Mouse (Mus musculus) gastrocnemius, postnatal 25 days (tissue): ENCODE results near the gene Bcam. TPM values are rescaled to one million over a fixed set of nuclear protein-coding genes. Genes with fewer than 3 reads are reported as not detected.

Experiments used
- DNase-seq: peaks from one replicate; pipeline ENCODE4 v3.0.0; 2022
- total RNA-seq, 2 experiments: library from RNA; stranded (reverse); gene quantifications; 1 replicate in 1 of 2; 2 replicates in 1 of 2; pipeline ENCODE4 v1.2.3; 2021

The Bcam gene
- total RNA-seq, 2 experiments from 2014 or later = 25.3 to 33.9 TPM

DNA sequence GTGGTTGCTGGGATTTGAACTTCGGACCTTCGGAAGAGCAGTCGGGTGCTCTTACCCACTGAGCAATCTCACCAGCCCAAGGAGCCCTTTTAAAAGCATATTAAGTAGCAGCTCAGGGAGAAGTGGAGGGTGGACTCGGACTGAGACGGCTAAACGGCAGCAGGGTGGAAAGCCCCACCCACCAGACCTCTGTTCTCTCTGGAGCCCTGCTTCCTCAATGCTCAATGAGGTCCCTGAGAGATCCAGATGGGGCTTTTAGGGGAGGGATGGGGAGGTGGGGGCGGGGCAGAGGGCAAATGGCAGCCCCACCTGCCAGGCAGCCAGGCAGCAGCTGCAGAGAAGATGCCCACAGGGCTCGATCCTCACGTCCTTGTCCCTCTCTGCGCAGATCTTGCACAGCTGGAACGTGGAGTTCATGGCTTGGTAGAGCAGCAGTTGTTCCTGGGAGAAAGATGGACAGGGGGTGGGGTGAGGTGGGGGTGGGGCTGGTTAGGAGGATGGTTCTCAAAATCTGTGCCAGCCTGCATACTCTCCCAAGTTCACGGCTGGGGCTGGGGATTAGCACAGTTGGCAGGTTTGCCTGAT lies 15.2 kb upstream of the Bcam start:
- no peak for DNase-seq

DNA sequence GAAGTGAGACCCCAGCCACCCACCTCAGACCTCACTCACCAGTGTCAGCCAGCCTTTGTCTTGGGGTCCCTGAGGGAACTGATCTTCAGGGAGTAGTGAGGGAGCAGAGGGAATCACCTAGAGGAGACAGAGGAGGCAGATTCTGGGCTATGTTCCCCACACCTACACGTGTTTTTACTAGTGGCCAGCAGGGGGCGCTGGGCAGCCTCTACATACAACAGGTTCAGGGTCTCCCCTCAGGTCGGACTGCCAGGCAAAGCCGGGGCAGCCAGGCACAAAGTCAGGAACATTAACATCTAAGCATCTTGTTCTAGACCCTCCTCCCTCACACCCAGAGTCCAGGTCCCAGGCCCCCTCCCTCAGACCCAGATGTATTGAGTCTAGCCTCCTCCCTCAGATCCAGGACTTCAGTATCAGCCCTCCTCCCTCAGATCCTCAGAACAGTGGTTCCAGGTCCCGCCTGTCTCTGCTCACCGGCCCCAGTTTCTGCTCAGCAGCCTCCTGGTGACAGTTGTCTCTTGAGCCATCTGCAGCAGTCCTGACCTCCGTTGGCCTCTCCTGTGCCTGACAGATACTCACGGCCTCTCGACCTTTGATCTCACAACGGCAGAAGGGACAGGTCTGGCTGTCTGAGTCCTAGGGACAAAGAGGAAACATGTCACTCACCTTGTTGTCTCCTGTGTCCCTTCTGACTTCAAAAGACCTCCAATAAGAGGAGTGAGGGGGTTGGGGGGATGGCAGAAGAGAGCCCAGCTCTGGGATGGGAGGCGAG lies 14.1 kb upstream of the Bcam start:
- DNase-seq = no peak

DNA sequence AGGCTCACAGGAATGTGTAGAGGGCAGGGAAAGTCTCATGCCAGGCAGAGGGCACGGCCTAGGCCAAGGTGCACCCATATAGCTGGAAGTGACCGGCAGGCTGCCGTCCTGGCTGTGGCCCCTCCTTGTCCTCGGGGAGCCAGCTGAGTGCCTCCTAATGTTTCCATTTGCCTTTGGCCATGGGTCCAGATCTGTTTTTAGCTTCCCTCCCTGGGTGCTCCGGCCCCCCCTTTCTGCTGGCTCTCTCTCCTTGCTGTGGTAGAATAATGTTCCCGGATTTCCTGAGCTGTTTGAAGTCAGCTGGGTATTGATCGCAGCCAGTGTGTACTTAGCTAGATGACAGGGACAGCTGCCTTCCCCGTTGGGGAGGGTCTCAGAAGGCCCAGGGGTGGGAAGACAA lies 12.8 kb upstream of the Bcam start:
- peak; percentile 83 for DNase-seq

DNA sequence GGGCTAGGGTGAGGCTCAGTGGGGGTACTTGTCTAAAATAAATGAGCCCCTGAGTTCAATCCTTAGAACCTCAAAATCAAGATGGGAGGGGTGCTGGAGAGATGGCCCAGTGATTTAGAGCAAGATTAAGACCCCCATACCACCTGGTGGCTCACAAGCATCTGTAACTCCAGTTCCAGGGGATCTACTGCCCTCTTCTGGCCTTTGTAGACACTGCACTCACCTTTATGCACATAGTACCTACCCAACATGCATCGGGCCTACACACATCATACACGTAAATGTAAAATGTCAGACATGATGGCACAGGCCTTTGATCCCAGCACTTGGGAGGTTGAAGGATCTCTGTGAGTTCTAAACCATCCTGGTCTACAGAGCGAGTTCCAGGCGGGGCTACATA lies 11.8 kb upstream of the Bcam start:
- no peak for DNase-seq

DNA sequence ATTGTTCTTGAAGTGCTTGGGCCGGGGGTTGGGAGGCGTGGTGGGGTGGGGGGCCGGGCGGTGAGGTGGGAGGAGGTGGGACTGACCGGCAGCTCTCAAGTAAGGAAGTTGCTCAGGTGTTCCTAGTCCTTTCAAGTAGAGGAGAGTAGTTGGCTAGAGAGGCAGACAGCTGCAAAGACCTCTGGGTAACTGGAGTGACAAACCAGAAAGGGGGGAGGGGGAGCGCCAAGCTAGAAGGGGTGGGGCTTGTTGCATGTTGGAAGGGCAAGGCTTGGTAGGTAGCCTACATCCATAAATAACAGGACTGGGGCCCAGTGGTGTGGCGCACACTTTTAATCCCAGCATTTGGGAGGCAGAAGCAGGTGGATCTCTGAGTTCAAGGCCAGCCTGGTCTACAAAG lies 10.9 kb upstream of the Bcam start:
- no peak for DNase-seq

DNA sequence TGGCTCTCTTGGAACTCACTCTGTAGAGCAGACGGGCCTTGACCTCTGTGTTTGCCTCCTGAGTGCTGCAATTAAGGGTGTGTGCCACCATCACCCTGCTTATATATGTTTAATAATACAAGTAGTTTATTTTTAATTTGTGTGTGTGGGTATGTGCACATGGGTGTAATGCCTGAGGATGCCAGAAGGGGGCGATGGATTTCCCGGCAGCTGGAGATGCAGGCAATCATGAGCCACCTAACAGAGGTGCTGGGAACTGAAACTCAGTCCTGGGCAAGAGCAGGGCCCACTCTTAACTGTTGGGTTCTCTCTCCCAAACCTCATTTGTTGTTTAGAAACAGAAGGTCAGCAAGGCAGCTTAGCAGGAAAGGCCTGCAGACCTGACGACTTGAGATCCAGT lies 9.1 kb upstream of the Bcam start:
- no peak for DNase-seq

DNA sequence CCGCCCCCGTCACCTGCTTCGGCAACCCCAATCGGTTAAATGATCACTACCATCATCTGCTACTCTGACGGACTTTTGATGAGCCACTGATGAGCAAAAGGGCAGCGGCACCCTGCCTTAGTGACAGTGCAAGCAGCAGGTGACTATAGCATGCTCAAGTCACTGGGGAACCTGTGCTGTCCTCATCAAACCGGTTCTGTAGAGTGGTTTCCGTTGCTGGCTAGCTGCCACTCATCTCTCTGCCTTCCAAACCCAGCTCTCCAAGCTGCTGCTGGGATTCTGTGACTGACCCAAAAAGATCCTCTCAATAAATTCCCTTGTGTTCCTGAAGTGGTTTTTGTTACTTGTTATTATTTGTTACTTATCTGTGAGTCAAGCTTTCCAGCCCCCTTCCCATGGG lies 7.8 kb upstream of the Bcam start:
- no peak for DNase-seq

DNA sequence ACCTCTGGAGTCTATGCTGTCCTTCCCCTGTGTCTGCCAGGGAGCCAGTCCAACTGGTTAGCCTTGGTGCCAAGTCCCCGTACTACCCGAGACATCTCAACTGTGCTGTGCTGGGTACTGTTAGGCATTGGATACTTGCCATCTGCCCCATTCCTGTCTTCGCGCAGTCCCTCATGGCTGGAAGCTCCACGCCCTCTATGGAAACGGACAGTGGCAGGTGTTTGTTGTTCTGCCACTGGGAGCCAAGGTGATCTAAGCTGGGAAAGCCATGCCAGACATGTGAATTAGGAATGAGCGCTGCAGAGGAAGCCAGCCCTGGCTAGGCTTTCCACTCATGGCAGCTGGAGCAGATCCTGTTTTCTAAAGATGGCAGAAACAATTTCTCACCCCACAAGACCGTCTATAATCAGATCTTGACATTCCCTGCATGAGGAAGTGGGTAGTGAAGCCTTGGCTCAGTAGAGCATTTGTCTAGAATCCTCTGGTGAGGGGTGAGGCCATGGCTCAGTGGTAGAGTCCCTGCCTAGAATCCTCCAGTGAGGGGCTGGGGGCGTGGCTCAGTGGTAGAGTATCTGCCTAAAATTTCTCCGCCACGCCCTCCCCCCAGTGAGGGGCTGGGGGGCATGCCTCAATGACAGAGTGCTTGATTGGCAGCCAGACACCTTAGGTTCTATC lies 6.4 kb upstream of the Bcam start:
- DNase-seq = peak; percentile 85

DNA sequence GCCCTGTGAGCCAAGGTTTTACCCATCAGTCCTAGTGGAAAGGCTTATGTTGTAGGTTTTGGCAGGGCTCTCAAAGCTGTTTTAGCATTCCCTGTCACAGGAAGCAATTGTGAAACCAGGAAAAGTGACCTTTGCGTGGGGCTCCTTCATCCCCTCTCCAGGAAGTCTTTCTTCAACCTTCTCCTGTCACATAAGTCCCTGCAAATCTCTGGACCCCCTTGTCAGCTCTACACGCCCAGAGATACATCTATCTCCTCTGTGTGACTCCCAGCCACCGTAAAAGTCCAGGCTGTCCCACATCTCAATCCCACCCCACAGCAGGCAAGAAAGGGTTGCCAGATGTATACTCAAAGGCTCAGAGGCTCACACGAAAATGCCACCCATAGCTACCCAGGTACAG lies 866 bp upstream of the Bcam start:
- no peak for DNase-seq

DNA sequence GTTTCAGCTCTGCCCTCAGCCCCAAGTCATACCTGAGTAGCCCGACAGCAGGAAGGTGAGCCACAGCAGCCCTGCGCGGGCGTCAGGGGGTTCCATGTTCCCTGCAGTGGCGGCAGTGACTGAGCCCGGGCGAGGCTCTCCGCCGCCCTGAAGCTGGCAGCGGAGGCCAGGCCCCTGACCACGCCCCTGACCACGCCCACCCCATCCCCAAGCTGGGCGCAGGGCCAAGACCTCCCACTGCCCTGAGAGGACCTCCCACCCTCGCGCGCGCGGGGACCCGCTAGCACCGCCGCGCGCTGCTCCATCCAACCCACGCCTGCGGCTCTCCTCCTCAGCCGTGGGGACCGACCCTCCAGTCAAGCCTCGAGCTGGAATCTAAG lies 451 bp downstream of the Bcam start:
- DNase-seq = peak; percentile 81

DNA sequence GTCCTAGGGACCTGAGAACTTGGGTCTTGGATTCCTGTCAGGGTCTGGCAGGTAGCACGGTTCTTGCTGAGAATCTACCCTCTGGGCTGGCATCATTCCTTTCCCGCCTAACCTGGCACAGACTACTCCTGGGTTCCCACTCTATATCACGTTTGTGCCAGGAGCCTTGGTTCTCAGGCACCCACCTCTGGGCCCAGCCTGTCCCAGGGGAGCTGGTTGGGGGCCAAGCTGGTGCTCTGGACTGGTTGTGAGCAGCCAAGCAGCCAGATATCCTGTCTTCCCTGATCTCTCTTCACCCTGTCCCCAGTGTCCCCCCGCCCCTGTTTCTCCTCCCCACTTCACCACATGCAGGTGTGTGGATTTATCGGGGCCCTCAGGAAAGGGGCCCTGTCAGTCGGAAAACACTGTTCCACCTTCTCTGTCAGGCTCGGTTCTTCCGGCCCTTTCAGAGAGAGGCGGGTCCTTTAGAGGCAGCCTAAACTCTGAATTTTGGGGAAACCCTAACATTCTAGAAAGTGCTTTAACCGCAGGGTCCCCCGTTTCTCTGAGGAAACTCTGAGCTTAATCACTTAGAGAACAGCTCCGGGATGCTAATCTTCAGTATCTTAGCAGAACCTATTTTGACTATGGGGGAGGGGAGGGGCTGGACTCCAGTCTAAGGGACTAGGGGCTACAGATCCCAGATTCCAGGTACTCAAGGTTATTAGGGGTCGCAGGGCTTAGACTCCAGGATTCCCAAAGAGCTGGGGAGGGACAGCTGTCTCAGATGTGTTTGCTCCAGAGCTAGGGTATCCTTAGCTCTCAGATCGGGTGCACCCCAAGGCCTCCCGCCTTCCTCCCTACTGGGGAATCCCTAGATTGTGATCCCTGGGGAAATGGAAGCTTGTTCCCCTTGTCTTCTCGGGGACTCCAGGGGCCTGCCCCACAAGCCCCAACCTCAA lies 1.1 kb downstream of the Bcam start:
- no peak for DNase-seq

DNA sequence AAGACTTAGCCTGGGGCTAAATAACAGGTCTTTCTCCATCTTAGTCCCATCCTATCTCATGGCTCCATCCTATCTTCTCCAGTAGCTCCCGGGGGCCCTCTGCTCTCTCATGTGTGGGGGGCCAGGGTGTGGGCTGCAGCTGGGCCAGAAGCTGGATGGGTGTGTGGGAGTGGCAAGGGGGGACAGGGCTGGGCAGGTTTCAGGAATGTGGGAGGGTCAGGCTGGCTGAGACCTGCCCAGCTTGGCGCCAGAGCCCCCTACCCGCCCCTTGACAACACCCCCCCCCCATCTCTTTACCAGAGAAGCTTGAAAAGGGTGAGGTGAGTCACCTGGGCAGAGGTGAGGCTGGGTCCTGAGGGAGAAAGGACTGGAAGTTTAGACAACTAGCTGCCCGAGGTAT lies 1.8 kb downstream of the Bcam start:
- DNase-seq = no peak

DNA sequence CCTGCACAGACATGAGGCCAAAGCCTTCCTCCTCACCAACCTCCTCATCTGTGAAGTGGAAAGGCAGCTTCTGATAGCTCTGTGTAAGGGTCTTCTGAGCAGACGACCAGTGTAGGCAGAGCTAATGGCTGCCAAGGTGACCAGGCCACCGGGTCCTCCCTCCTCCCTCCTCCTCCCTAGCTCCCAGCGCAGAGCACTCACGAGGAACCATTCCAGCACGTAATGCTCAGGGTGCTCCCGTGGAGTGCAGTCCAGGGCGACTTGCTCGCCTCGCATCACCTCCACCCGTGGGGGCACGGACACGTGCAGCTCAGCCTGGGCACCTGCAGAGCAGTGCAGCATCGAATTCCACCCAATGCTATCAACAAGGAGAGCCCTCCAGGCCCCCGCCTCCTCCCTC lies 2.6 kb downstream of the Bcam start:
- DNase-seq = no peak

DNA sequence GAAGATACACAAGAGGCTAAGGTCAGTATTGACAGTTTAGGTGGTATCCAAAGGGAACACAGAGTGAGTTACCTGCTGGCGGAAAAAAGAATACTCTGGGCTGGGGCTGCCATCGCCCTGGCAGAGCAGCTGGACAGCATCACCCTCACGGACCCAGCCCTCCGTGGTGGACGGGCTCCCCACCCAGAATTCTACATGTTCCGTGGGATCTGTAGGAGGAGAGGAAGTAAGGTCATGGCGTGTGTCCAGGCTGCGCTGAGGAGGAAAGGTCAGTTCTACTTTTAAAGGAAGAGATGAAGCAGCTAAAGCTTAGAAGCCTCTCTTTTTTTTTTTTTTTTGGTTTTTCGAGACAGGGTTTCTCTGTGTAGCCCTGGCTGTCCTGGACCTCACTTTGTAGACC lies 6.2 kb downstream of the Bcam start:
- DNase-seq = no peak

DNA sequence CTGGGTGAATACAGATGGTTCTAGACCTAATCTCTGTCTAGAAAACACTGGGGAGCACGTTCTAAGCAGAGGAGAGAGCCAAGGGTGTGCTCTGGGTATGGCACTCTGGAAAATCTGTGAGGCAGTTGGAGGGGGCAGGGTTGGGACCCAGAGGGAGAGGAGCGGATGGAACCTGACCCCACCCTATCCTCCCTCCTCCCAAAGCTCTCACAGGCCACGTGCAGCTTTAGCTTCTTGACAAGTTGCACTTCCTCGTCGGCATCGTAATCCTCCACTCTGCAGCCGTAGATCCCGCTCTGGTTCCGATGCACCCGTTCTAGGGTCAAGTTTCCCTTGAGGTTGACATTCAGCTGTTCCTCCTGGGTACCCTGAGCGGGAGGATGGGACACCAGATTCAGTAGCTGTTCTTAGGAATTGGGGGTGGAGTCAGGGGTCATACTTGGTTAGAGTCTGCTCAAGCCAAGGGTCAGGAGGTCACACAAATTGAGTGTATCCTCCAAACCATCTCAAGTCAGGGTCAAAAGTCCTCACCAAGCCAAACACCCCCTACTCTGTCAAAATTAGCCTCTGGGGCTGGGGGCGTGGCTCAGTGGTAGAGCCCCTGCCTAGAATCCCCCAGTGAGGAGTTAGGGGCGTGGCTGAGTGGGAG lies 6.9 kb downstream of the Bcam start:
- no peak for DNase-seq

DNA sequence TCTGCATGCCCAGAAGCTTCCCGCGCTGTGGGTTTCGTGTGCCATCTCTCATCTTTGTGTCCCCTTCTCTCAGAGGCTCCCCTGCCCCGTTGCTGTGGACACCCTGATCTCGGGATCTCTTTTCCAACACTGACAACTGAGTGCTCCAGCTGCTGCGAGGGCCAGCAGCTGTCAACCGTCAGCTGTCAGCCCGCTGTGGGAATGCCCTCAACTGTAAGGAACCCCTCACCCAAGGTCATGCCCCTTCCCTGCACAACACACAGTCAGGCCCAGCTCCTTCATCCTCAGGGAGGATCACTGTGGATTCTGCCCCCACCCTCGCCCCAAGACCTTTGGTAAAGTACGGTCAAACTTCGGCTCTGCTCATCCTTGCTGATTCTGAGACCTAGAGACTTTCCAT lies 8.5 kb downstream of the Bcam start:
- DNase-seq = no peak

DNA sequence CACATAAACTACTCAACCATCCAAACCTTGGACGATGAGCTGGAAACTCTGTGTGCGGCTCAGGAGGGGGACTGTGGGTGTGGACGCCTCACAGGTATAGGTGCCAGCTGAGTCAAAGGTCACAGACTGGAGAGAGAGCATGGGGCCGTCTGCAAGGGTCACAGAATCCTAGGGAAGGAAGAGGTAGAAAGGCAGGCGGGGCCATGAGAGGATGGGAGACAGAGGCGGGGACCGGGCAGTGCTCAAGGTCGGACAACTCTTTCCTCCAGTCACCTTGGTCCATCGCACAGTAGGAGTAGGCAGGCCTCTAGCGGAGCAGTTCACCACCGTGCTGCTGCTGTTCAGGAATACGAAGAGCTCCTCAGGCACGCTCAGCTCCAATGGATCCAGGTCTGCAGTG lies 10.8 kb downstream of the Bcam start:
- DNase-seq = no peak

DNA sequence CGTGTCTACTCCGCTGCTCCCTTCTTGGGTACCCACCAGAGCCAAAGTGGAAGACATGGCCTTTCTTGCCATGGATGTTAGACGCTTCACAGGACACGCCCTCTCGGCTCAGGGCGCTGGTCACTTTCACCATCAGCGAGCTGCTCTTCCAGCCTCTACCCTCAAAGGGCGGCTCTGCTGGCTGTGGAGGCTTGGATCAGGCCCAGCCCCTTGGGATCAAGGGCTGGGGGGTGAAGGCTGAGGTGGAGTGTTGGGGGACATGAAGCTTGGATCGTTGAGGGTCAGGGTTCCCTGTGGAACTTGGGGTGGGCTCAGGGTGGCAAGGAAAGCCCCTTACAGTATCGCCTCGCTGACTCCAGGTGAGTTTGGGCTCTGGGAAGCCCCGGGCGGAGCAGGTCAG lies 12.2 kb downstream of the Bcam start:
- DNase-seq = no peak

DNA sequence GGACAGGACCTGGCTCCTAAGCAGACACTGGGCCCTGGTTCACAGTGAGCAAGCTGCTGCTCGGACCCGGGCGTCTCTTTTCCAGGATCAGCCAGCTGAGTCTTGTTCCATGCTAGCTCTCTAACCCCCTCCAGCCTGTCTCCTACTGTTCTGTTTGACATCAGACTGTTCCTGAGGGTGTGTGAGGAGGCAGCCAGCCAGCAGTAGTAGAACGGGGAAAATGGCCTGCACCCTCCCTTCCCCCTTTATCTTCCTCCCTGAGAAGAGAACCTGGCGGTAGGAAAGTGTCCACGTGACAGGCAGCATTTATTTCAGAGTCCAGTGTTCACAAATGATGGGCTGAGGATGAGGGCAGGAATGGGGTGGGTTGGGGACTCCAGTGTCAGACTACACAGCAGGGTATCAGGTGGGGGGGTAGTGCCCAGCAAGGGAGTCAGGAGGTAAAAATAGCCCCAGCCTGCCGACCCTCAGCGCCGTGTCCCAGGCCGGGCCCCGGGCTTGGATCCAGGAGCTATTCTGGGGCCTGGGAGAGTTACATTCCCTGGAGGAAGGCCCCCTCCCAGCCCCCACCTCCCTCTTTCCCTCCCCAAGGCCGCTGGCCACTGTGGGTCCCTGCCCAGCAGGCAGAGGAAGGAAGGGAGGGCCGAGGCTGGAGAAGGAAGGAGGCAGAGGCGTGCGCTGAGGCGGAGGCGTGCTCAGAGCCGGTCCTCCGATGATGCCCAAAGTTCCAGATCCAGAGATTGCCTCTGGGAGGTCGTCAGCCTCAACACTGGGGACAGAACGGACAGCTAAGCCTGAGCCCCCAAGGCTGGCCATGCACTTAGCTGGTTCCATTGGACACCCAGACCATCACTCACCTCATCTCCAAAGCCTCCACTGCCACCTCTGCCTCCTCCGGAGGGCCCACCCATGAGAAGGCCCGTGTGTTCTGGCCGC lies 14.7 kb downstream of the Bcam start:
- DNase-seq = peak; percentile 90

DNA sequence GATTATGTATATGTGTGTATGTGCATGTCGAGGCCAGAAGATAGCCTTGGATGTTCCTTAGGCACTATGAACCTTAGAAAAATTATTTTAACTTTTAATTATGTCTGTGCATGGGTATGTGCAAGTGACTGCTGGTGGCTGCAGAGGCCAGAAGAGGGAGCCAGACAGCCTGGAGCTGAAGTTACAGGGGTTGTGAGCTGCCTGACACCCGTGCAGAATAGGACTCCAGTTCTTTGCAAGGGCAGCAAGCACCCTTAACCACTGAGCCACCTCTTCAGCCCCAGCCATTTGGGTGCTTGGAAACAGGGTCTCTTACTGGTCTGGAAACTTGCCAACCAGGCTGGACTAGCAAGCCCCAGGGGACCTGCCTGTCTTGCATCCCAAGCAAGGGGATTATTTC lies 15.8 kb downstream of the Bcam start:
- DNase-seq = no peak

DNA sequence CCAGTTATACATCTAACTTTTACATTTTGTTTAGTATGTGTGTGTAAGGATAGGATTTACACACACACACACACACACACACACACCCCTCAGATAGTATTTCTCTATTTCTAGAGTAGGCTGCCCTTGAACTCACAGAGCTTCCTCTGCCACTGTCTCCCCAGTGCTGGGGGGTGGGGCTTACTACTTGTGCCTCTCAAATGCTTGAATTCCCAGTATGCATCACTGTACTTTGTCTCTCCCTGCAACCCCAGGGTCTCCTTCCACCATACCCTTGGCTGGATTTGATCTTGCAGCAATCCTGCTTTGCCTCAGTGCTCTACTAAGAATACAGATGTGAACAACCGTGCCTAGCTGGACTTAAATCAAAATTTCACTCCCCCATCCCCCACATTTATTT lies 16.8 kb downstream of the Bcam start:
- DNase-seq = no peak
